Mouse (Mus musculus) liver, embryonic 14.5 days (tissue): ENCODE results near the gene Xrcc3.

Source experiments
- CTCF ChIP-seq: IDR thresholded peaks from 2 replicates; pipeline ENCODE4 v1.5.1; 2016; ENCODE audit warnings: antibody characterized with exemption, low read depth, control low read depth
- EP300 ChIP-seq: IDR thresholded peaks from 2 replicates; pipeline ENCODE4 v1.6.1; 2016; ENCODE audit warnings: antibody characterized with exemption, low read depth

DNA sequence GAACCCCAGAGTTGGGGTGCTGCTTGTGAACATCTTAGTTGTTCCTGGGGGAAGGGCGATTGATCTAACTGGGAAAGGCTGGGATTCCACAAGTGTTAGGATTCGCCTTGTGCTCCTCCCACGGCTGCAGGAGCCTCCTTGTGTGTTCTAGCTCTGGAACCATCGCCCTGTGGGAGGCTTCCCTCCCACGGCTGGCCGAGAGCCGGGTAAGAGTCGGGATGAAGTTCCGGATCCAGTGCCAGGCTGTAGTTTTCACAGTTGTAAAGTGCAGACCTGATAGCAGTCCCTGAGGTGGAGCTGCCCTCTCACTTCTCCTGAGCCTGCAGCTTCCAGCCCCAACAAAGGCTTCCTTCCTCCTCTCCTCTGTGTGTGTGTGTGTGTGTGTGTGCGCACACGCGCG, 2.9 kb upstream of the Xrcc3 start:
- TF ChIP-seq CTCF (no peak), EP300 (no peak)
